ENCODE assay signal across 31 mouse cellular contexts in the genomic region with DNA sequence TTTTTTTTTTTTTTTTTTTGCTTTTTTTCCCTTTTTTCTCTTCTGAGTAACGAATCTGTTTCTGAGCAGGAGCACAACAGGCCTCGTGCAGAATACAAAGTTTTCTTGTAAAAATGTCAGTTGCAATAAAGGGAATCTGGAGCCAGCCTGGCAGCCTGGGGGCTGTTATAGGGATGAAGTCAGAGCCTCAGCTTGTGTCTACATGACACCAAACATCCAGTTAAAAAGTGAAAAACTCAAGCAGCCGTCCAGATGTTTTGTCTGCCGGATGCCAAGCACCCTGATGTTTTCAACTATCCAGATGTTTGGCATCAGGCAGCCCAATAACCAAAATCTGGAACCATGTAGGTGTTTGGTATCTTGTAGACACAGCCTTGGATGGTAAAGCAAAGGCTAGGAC.
DNase-seq lines count a peak whose midpoint lies in the region; ATAC-seq lines count a peak whose summit lies in the region.
"Had no signal": no experiment of that assay in that cellular context is flagged by ENCODE, and none has a peak within 500 bp of the region (broad histone marks: within the 10 kb centered on the region; RNA-seq: fewer than 3 reads in every experiment).

No protein-coding gene starts in this region.

- 17% methylated on average over 4 of the region's 4 CpGs for WGBS in limb, embryonic 10.5 days
- 9% methylated on average over 4 of the region's 4 CpGs for WGBS in limb, embryonic 13.5 days

- no peak overlapping the region for H3K4me2 ChIP-seq in limb, embryonic 13.5 days (replicated peaks)
- H3K4me2 ChIP-seq: embryonic facial prominence, embryonic 13.5 days; forebrain, embryonic 13.5 days; heart, embryonic 12.5 days; heart, embryonic 15.5 days; hindbrain, embryonic 13.5 days; intestine, embryonic 15.5 days had no signal

- H3K9ac ChIP-seq in limb, embryonic 13.5 days = no peak overlapping the region
- H3K9ac ChIP-seq: embryonic facial prominence, embryonic 13.5 days; forebrain, embryonic 13.5 days; heart, embryonic 12.5 days; heart, embryonic 15.5 days; hindbrain, embryonic 13.5 days; intestine, embryonic 15.5 days had no signal

- no peak overlapping the region for H3K4me3 ChIP-seq in limb, embryonic 10.5 days
- no peak overlapping the region for H3K4me3 ChIP-seq in limb, embryonic 13.5 days
- H3K4me3 ChIP-seq: embryonic facial prominence, embryonic 13.5 days; forebrain, embryonic 10.5 days; forebrain, embryonic 13.5 days; gastrocnemius, adult 2 months; heart, embryonic 12.5 days; heart, embryonic 15.5 days; hindbrain, embryonic 10.5 days; hindbrain, embryonic 13.5 days; intestine, embryonic 15.5 days had no signal

- DNase-seq in 3T3-L1 (ENCODE audit: low read depth, low spot score) = peak; percentile 37
- peak; percentile 7 for DNase-seq in NIH3T3 (ENCODE audit: low read depth)
- DNase-seq in limb, embryonic 10.5 days (ENCODE audit: low spot score) = peak; percentile 39
- DNase-seq in embryo, embryonic 9.5 days (ENCODE audit: extremely low spot score) = no peak
- DNase-seq in B cell, adult 2 months = no peak
- DNase-seq in gastrocnemius, postnatal 4 days (ENCODE audit: low spot score in 2 of 2) = no peak
- DNase-seq: adrenal gland, adult 8-10 months; adrenal gland, postnatal 25 days; cerebellum, adult 11-12 months; cerebellum, adult 8-10 months; cerebellum, postnatal 10 days; cerebellum, postnatal 36 days; embryo, embryonic 11 days; gastrocnemius, adult 2 months; gastrocnemius, postnatal 14 days; heart, postnatal 10 days; heart, postnatal 36 days had no signal

- no peaks in the 10 kb centered on the region for H3K36me3 ChIP-seq in limb, embryonic 10.5 days
- H3K36me3 ChIP-seq in limb, embryonic 13.5 days = no peaks in the 10 kb centered on the region
- H3K36me3 ChIP-seq: embryonic facial prominence, embryonic 13.5 days; forebrain, embryonic 10.5 days; G1E; heart, embryonic 12.5 days; heart, embryonic 15.5 days; hindbrain, embryonic 10.5 days; hindbrain, embryonic 13.5 days; intestine, embryonic 15.5 days had no signal

- H3K27me3 ChIP-seq in limb, embryonic 10.5 days (ENCODE audit: low read depth, poor library complexity, severe bottlenecking) = no peaks in the 10 kb centered on the region
- H3K27me3 ChIP-seq in limb, embryonic 13.5 days = 0 out of 2 replicates have a peak, but pooled peaks cover 2% of the 10 kb centered on the region
- H3K27me3 ChIP-seq: CH12.LX; embryonic facial prominence, embryonic 13.5 days; hindbrain, embryonic 13.5 days; intestine, embryonic 15.5 days had no signal

- H3K4me1 ChIP-seq in limb, embryonic 10.5 days = peaks cover 25% of the 10 kb centered on the region
- peaks cover 27% of the 10 kb centered on the region for H3K4me1 ChIP-seq in limb, embryonic 13.5 days
- H3K4me1 ChIP-seq: forebrain, embryonic 10.5 days; forebrain, embryonic 13.5 days; heart, embryonic 15.5 days; hindbrain, embryonic 10.5 days; hindbrain, embryonic 13.5 days; intestine, embryonic 15.5 days had no signal

- no peak overlapping the region for H3K27ac ChIP-seq in limb, embryonic 10.5 days
- H3K27ac ChIP-seq in limb, embryonic 13.5 days = peak overlapping the region; percentile 22; the same call in 1 of the 2 replicates
- H3K27ac ChIP-seq: embryonic facial prominence, embryonic 13.5 days; forebrain, embryonic 10.5 days; forebrain, embryonic 13.5 days; gastrocnemius, adult 2 months; heart, embryonic 15.5 days; hindbrain, embryonic 10.5 days; hindbrain, embryonic 13.5 days; intestine, embryonic 15.5 days had no signal

- no peaks in the 10 kb centered on the region for H3K9me3 ChIP-seq in limb, embryonic 10.5 days (replicated peaks)
- no peaks in the 10 kb centered on the region for H3K9me3 ChIP-seq in limb, embryonic 13.5 days
- H3K9me3 ChIP-seq: embryonic facial prominence, embryonic 13.5 days; forebrain, embryonic 10.5 days; forebrain, embryonic 13.5 days; G1E; heart, embryonic 12.5 days; heart, embryonic 15.5 days; hindbrain, embryonic 10.5 days; hindbrain, embryonic 13.5 days; intestine, embryonic 15.5 days had no signal

- ATAC-seq in limb, embryonic 13.5 days (ENCODE audit: low FRiP score, low read depth) = peak; percentile 40; the same call in 1 of the 2 replicates
- ATAC-seq: activated CD4-positive, CD25-positive, alpha-beta regulatory T cell, adult 4 months; forebrain, embryonic 13.5 days; forebrain, embryonic 16.5 days; hindbrain, embryonic 16.5 days; intestine, embryonic 15.5 days had no signal

Comparison
In these comparisons a context has a peak if more than half of its experiments do, and no peak if none do; other contexts are left out.
1. DNase-seq: peak in 3T3-L1 (single experiment), NIH3T3 (single experiment) and limb, embryonic 10.5 days (single experiment); none in embryo, embryonic 9.5 days (single experiment), B cell, adult 2 months (0 of 2) and gastrocnemius, postnatal 4 days (0 of 2).